Comparison of ENCODE assay signal across 8 mouse cellular contexts in the genomic region with DNA sequence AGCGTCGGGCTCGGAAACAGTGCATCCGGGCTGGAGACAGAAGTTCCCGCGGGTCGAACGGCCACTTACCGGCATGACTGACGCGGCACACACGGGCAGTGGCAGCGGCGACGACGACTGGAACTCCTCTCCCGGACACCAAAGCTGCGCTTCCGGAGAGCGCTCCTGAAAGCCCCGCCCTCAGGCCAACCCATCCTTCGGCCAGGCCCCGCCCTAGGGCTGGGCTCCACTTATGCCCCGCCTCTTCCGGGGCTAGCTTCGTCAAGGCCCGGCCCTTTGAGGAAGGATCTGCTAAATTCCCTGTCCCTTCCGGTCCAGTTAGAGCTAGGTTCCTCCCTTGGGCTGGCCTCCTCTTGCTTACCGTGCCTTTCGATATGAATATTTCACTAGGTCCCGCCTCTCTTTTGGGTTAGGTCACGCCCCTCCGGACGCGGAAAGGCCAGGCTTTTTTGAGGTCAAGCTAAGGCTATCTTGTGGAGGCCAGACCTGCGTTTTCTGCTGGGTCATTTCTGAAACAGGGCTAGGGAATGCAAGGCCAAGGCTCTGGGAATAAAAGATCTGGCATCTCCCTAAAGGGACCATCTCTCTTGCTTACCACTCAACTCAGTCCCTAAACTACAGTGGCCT. TPM values are rescaled to one million over a fixed set of nuclear protein-coding genes. Genes with fewer than 3 reads are reported as not detected.
A peak's percentile ranks its signal among the peaks of the same experiment; 100 is the strongest.
DNase-seq lines count a peak whose midpoint lies in the region; ATAC-seq and TF ChIP-seq lines count a peak whose summit lies in the region.

Gene Atox1, minus strand, starts transcription at position 221 of the 627 bp plus-strand sequence.

- no peaks in the 10 kb centered on the region for H3K27me3 ChIP-seq in embryonic facial prominence, embryonic 14.5 days (replicated peaks; ENCODE audit: control insufficient read depth, insufficient read depth, low read length)
- H3K27me3 ChIP-seq in heart, adult 2 months (ENCODE audit: control insufficient read depth, insufficient read depth, low read length) = no peaks in the 10 kb centered on the region
- no peaks in the 10 kb centered on the region for H3K27me3 ChIP-seq in limb, embryonic 13.5 days
- H3K27me3 ChIP-seq in midbrain, embryonic 16.5 days (ENCODE audit: control insufficient read depth, insufficient read depth, low read depth, low read length) = no peaks in the 10 kb centered on the region

- no peaks in the 10 kb centered on the region for H3K36me3 ChIP-seq in embryonic facial prominence, embryonic 14.5 days (ENCODE audit: control insufficient read depth, insufficient read depth, low read length)
- H3K36me3 ChIP-seq in heart, adult 2 months (ENCODE audit: control insufficient read depth, insufficient read depth, low read length) = peaks cover 7% of the 10 kb centered on the region
- no peaks in the 10 kb centered on the region for H3K36me3 ChIP-seq in limb, embryonic 13.5 days
- no peaks in the 10 kb centered on the region for H3K36me3 ChIP-seq in midbrain, embryonic 16.5 days (ENCODE audit: control insufficient read depth, insufficient read depth, low read length)

- under 1% methylated on average over 19 of the region's 36 CpGs for WGBS in embryonic facial prominence, embryonic 14.5 days
- WGBS in heart, adult 2 months = 1% methylated on average over 36 of the region's 36 CpGs
- WGBS in limb, embryonic 13.5 days = under 1% methylated on average over 36 of the region's 36 CpGs
- 2% methylated on average over 36 of the region's 36 CpGs for WGBS in midbrain, embryonic 16.5 days

- H3K27ac ChIP-seq in embryonic facial prominence, embryonic 14.5 days (replicated peaks; ENCODE audit: low read depth, low read length) = peak within 1 kb of the TSS; percentile 75
- peak within 1 kb of the TSS; percentile 92 for H3K27ac ChIP-seq in heart, adult 2 months
- peak within 1 kb of the TSS; percentile 44; the same call in 1 of the 2 replicates for H3K27ac ChIP-seq in limb, embryonic 13.5 days
- peak within 1 kb of the TSS; percentile 79 for H3K27ac ChIP-seq in midbrain, embryonic 16.5 days (ENCODE audit: low read length)

- H3K4me1 ChIP-seq in embryonic facial prominence, embryonic 14.5 days (ENCODE audit: control insufficient read depth, insufficient read depth, low read length) = peaks cover 9% of the 10 kb centered on the region
- H3K4me1 ChIP-seq in heart, adult 2 months (ENCODE audit: control insufficient read depth, insufficient read depth, low read length) = peaks cover 8% of the 10 kb centered on the region
- H3K4me1 ChIP-seq in limb, embryonic 13.5 days = peaks cover 21% of the 10 kb centered on the region
- peaks cover 15% of the 10 kb centered on the region for H3K4me1 ChIP-seq in midbrain, embryonic 16.5 days (ENCODE audit: control insufficient read depth, insufficient read depth, low read length)

- TF ChIP-seq POLR2A in heart, adult 2 months (IDR thresholded peaks at IDR 0.05; ENCODE audit: insufficient read depth, low read depth, low read length) = peak; percentile 92

- peak; percentile 99 for DNase-seq in 3T3-L1 (ENCODE audit: low read depth, low spot score)
- peak; percentile 81 to 85 for DNase-seq in adrenal gland, postnatal 4 days (ENCODE audit: low spot score in 2 of 2)
- DNase-seq in embryonic facial prominence, embryonic 14.5 days (ENCODE audit: low spot score) = peak; percentile 98
- peak; percentile 97 to 98 for DNase-seq in heart, adult 2 months
- peak; percentile 97 to 99 for DNase-seq in kidney, adult 8-10 months
- DNase-seq in spleen, postnatal 10 days (ENCODE audit: low spot score in 2 of 2) = peak; percentile 83 to 96

- TF ChIP-seq EP300 in heart, adult 2 months (IDR thresholded peaks at IDR 0.05; ENCODE audit: insufficient read depth, low read depth, low read length) = peak; percentile 61

- H3K79me2 ChIP-seq in heart, adult 2 months (replicated peaks; ENCODE audit: control insufficient read depth, insufficient read depth, low read length) = 0 out of 2 replicates have a peak, but pooled peaks cover 2% of the 10 kb centered on the region

- intact Hi-C loops in heart, adult 2 months (cut with DNase I) = loop anchor here (5.0 kb wide), 1 partner anchor 1024 kb away; the partner anchor contains the start of gene Fnip1

- peak; percentile 96 for ATAC-seq in embryonic facial prominence, embryonic 14.5 days (ENCODE audit: low read depth)
- peak; percentile 96 for ATAC-seq in limb, embryonic 13.5 days (ENCODE audit: low FRiP score, low read depth)
- peak; percentile 97 for ATAC-seq in midbrain, embryonic 16.5 days

- no peak for TF ChIP-seq CTCF in heart, adult 2 months (IDR thresholded peaks at IDR 0.05)

- H3K4me3 ChIP-seq in embryonic facial prominence, embryonic 14.5 days (ENCODE audit: low read depth, low read length) = peak within 1 kb of the TSS; percentile 80
- peak within 1 kb of the TSS; percentile 82 for H3K4me3 ChIP-seq in heart, adult 2 months
- peak within 1 kb of the TSS; percentile 81 for H3K4me3 ChIP-seq in limb, embryonic 13.5 days
- peak within 1 kb of the TSS; percentile 79 for H3K4me3 ChIP-seq in midbrain, embryonic 16.5 days (ENCODE audit: low read depth, low read length)

- H3K9ac ChIP-seq in embryonic facial prominence, embryonic 14.5 days (ENCODE audit: low read depth, low read length) = peak within 1 kb of the TSS; percentile 73
- H3K9ac ChIP-seq in heart, adult 2 months (ENCODE audit: low read depth, low read length) = peak within 1 kb of the TSS; percentile 88
- H3K9ac ChIP-seq in limb, embryonic 13.5 days = peak within 1 kb of the TSS; percentile 73
- H3K9ac ChIP-seq in midbrain, embryonic 16.5 days (ENCODE audit: low read depth, low read length) = peak within 1 kb of the TSS; percentile 71

- H3K9me3 ChIP-seq in embryonic facial prominence, embryonic 14.5 days (ENCODE audit: control insufficient read depth, low read length) = no peaks in the 10 kb centered on the region
- no peaks in the 10 kb centered on the region for H3K9me3 ChIP-seq in limb, embryonic 13.5 days
- H3K9me3 ChIP-seq in midbrain, embryonic 16.5 days (replicated peaks; ENCODE audit: control insufficient read depth, low read length, poor library complexity, severe bottlenecking) = no peaks in the 10 kb centered on the region

- H3K4me2 ChIP-seq in embryonic facial prominence, embryonic 14.5 days (ENCODE audit: low read depth, low read length) = peak within 1 kb of the TSS; percentile 86
- peak within 1 kb of the TSS; percentile 76 for H3K4me2 ChIP-seq in limb, embryonic 13.5 days (replicated peaks)
- H3K4me2 ChIP-seq in midbrain, embryonic 16.5 days (ENCODE audit: low read length) = peak within 1 kb of the TSS; percentile 66

RNA-seq across cellular contexts. Expression of gene Atox1, which starts in this region (rescaled TPM):
- total RNA-seq in adrenal gland, postnatal 4 days (2021) = 100 to 1,000 TPM; 254 to 267 TPM
- 409 and 416 TPM in 2 replicates for polyA plus RNA-seq in embryonic facial prominence, embryonic 14.5 days (2014; fragmentation: Nextera tagmentation; extraction: Ambion mirVana)
- total RNA-seq in heart, adult 2 months (2021) = 100 to 1,000 TPM in 1 of 2 experiments, 10 to 100 TPM in 1; 98.6 to 112 TPM
- 155 and 204 TPM in 2 replicates for polyA plus RNA-seq in heart, adult 2 months (2012; rRNA removed)
- 318 and 325 TPM in 2 replicates for polyA plus RNA-seq in limb, embryonic 13.5 days (2015; fragmentation: Nextera tagmentation; extraction: Ambion mirVana)
- 196 and 215 TPM in 2 replicates for polyA plus RNA-seq in midbrain, embryonic 16.5 days (2015; fragmentation: Nextera tagmentation; extraction: Ambion mirVana)

Comparison
In these comparisons a context has a peak if more than half of its experiments do, and no peak if none do; other contexts are left out.
1. Peak in every context shown above with its lines: DNase-seq, ATAC-seq, H3K4me3 ChIP-seq and H3K27ac ChIP-seq.